Mouse (Mus musculus) sigmoid colon, adult 10 weeks (tissue): Measurements from ENCODE around the gene Arhgap23. TPM values are rescaled to one million over a fixed set of nuclear protein-coding genes. Genes with fewer than 3 reads are reported as not detected.

ENCODE experiments used
- polyA plus RNA-seq: library from polyadenylated mRNA; stranded (reverse); fragments of 350-450 nt; fragmentation: Illumina TruSeq; extraction: RNeasy Lipid Tissue Mini Kit (QIAGEN cat#74804); gene quantifications from one replicate; pipeline ENCODE4 v1.2.3, GENCODE M21; 2014; ENCODE audit warnings: low read depth, low replicate concordance

The Arhgap23 gene
- 2.2 TPM for polyA plus RNA-seq

DNA sequence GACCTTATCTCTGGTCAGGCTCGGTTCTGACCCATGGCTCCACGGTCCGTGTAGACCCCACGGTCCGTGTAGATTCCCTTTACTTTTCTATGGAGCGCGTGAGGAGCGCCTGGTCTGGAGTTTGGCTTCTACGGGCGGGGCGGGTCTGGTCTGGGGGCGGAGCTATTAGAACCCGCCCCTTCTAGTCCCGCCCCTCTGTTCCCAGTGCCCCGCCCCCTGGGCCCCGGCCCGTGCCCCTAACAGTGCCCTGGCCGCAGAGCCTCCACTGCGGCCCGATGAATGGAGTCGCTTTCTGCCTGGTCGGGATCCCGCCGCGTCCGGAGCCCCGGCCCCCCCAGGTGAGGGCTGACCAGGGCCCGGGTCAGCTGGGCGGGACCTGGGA lies at the start of gene Arhgap23:
Gene Arhgap23 (plus strand): TSS at position 204 of the 382 bp plus-strand sequence.

DNA sequence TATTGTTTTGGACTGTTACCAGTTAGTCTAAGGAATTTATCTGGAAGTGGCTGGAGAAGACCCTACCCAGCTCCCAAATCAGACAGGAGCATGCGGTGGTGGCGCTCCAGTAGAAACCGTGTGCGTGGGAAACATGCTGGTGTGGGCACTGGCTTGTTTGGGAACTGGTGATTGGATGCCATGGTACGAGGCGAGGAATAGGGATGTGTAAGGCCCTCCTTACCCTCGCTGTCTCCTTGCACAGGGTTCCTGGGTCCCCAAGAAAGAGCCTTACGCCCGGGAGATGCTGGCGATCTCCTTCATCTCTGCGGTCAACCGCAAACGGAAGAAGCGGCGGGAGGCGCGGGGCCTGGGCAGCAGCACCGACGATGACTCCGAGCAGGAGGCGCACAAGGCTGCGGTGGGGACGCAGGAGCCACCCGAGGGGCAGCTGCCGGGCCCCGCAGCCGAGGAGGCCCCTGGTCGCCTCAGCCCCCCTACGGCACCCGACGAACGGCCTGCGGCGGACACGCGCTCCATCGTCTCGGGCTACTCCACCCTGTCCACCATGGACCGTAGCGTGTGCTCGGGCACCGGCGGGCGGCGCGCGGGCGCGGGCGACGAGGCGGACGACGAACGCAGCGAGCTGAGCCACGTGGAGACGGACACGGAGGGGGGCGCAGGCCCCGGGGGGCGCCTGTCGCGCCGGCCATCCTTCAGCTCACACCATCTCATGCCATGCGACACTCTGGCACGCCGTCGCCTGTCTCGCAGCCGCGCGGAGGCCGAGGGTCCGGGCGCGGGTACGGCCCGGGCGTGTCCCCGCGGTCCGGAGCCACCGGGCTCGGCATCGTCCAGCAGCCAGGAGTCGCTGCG lies 84.8 kb downstream of the Arhgap23 start, which contains the start of gene 4933428G20Rik:
Gene 4933428G20Rik (minus strand): TSS at position 476 of the 855 bp plus-strand sequence.

Other genes starting within 250 kb of the Arhgap23 start
- gene Kpnb1, start 227.7 kb upstream of the Arhgap23 start, polyA plus RNA-seq: 117 TPM
- gene Npepps, start 134.9 kb upstream of the Arhgap23 start, polyA plus RNA-seq: 144 TPM
- gene Mrpl45, start 99.8 kb upstream of the Arhgap23 start, polyA plus RNA-seq: 29.8 TPM
- 0.09 TPM for gene Gpr179, start 63.5 kb upstream of the Arhgap23 start, polyA plus RNA-seq
- gene Socs7, start 53.0 kb upstream of the Arhgap23 start, polyA plus RNA-seq: 6.6 TPM
- not detected for gene 4933428G20Rik, start 84.8 kb downstream of the Arhgap23 start, polyA plus RNA-seq
- gene Srcin1, start 160.7 kb downstream of the Arhgap23 start, polyA plus RNA-seq: 0.44 TPM
- not detected for gene Epop, start 214.2 kb downstream of the Arhgap23 start, polyA plus RNA-seq
- 6.1 TPM for gene Mllt6, start 247.9 kb downstream of the Arhgap23 start, polyA plus RNA-seq